Mouse (Mus musculus) liver, embryonic 14.5 days (tissue): ENCODE data around the gene Olfr550. TPM values are rescaled to one million over a fixed set of nuclear protein-coding genes. Genes with fewer than 3 reads are reported as not detected.
"Not testable (repeated sequence)": the region's sequence is repeated elsewhere in the genome, so short reads cannot be mapped to it uniquely, and the experiment has no call there.

Experiments used
- ATAC-seq: fragments of 200-750 bp; cut with Nextera tagmentation; 2 replicates; pipeline ENCODE4 v1.8.0; 2017; ENCODE audit warnings: moderate number of reproducible peaks, mild to moderate bottlenecking, moderate library complexity; ENCODE audit not compliant: insufficient read depth
- DNase-seq, 3 experiments: peaks; one replicate each; pipeline ENCODE4 v3.0.0-alpha.2; 2012 to 2013; ENCODE audit warnings: low read depth in 3 of 3, low spot score in 3 of 3
- H3K27ac ChIP-seq: fragments of 300-500 bp; sonication (generic); 2 replicates; pipeline ENCODE4 v1.5.1; 2014; ENCODE audit warnings: moderate library complexity, mild to moderate bottlenecking, control low read depth, inconsistent platforms
- H3K27me3 ChIP-seq: fragments of 300-500 bp; sonication (generic); 2 replicates; pipeline ENCODE4 v1.6.1; 2014; ENCODE audit warnings: mild to moderate bottlenecking, low read length, moderate library complexity; ENCODE audit not compliant: control insufficient read depth, insufficient read depth
- H3K36me3 ChIP-seq: fragments of 300-500 bp; sonication (generic); replicated peaks from 2 replicates; pipeline ENCODE4 v1.6.1; 2014; ENCODE audit warnings: low read depth; ENCODE audit not compliant: control insufficient read depth, insufficient read depth
- H3K4me1 ChIP-seq, 2 experiments: fragments of 200-500 bp in 1 of 2; fragments of 300-500 bp in 1 of 2; sonication (generic) in 1 of 2; replicated peaks; 2 replicates each; pipeline ENCODE4 v1.6.1; 2012 to 2014; ENCODE audit warnings: antibody characterized with exemption in 1 of 2, inconsistent platforms in 1 of 2, low read length in 1 of 2; ENCODE audit not compliant: control insufficient read depth in 2 of 2, insufficient read depth in 2 of 2
- H3K4me2 ChIP-seq: fragments of 300-500 bp; sonication (generic); 2 replicates; pipeline ENCODE4 v1.6.1; 2014; ENCODE audit warnings: low read depth, mild to moderate bottlenecking, control low read depth, moderate library complexity
- H3K4me3 ChIP-seq, 2 experiments: fragments of 200-500 bp in 1 of 2; fragments of 300-500 bp in 1 of 2; sonication (generic) in 1 of 2; 2 replicates each; pipeline ENCODE4 v1.5.1; 2012 to 2014; ENCODE audit warnings: low read depth in 2 of 2, low read length in 2 of 2, mild to moderate bottlenecking in 2 of 2, control low read depth in 1 of 2, inconsistent platforms in 1 of 2, moderate library complexity in 1 of 2; ENCODE audit not compliant: insufficient read depth in 1 of 2
- H3K9ac ChIP-seq: fragments of 300-500 bp; sonication (generic); replicated peaks from 2 replicates; pipeline ENCODE4 v1.6.1; 2014; ENCODE audit warnings: mild to moderate bottlenecking, control low read depth, moderate library complexity
- H3K9me3 ChIP-seq: fragments of 300-500 bp; sonication (generic); 2 replicates; pipeline ENCODE4 v1.6.1; 2016; ENCODE audit warnings: low read length, mixed read lengths; ENCODE audit not compliant: control insufficient read depth
- CTCF ChIP-seq: IDR thresholded peaks from 2 replicates; pipeline ENCODE4 v1.5.1; 2016; ENCODE audit warnings: antibody characterized with exemption, low read depth, control low read depth
- EP300 ChIP-seq: IDR thresholded peaks from 2 replicates; pipeline ENCODE4 v1.6.1; 2016; ENCODE audit warnings: antibody characterized with exemption, low read depth
- WGBS: fragments of 180-500 bp; shearing (Covaris S2); extraction: QIAGEN DNeasy Blood & Tissue Kit; methylation state at CpG from one replicate; pipeline ENCODE4 v1.1.7; 2014; ENCODE audit not compliant: insufficient replicate concordance; 5-methylcytosine and 5-hydroxymethylcytosine counted together
- polyA plus RNA-seq, 2 experiments: library from polyadenylated mRNA; depleted of rRNA in 1 of 2; stranded (reverse) in 1 of 2; unstranded in 1 of 2; fragments of >200 nt; fragmentation: Nextera tagmentation in 1 of 2; extraction: Ambion mirVana in 1 of 2; gene quantifications; 2 replicates each; pipeline versions ENCODE4 v1.2.1 to v1.2.3; 2012 to 2014

Gene Olfr550
- polyA plus RNA-seq, 2 experiments, result not detected

- 9% methylated on average over 6 of the region's 6 CpGs for WGBS
- H3K9ac ChIP-seq, result no peak overlapping the region
Measured at GRCm38 (mm10) chr7:102575998-102576397, 4.8 kb downstream of the Olfr550 start.

GRCm38 (mm10) chr7:102591786-102592185 lies 20.5 kb downstream of the Olfr550 start, which contains the start of gene Olfr551:
Gene Olfr551, minus strand, starts transcription at chr7:102591886.
- Histone ChIP-seq H3K4me3 (no peak within 1 kb of the TSS), H3K4me1 (no peaks in the 10 kb centered on the region), H3K27ac (no peak within 1 kb of the TSS), H3K27me3 (no peaks in the 10 kb centered on the region), H3K9me3 (no peaks in the 10 kb centered on the region), H3K36me3 (no peaks in the 10 kb centered on the region), H3K4me2 (no peak within 1 kb of the TSS), H3K9ac (no peak within 1 kb of the TSS)
- ATAC-seq, result no peak
- TF ChIP-seq CTCF, result no peak
- TF ChIP-seq EP300, result no peak
- DNase-seq, result no peak
- 73% methylated on average over 3 of the region's 3 CpGs for WGBS

More at GRCm38 (mm10) chr7:102575998-102576397, 4.8 kb downstream of the Olfr550 start:
- ATAC-seq (no peak), DNase-seq (no peak)
- Histone ChIP-seq H3K9me3 (no peaks in the 10 kb centered on the region), H3K4me3 (no peak overlapping the region), H3K27me3 (no peaks in the 10 kb centered on the region), H3K36me3 (no peaks in the 10 kb centered on the region), H3K4me2 (no peak overlapping the region), H3K27ac (no peak overlapping the region), H3K4me1 (no peaks in the 10 kb centered on the region)
- TF ChIP-seq EP300, result no peak
- TF ChIP-seq CTCF, result no peak

GRCm38 (mm10) chr7:102597378-102598031 lies 26.3 kb downstream of the Olfr550 start, which contains the start of gene Olfr552:
Gene Olfr552, plus strand, starts transcription at chr7:102597770.
- H3K9me3 ChIP-seq, result no peaks in the 10 kb centered on the region
- WGBS, result 18% methylated on average over 1 of the region's 1 CpGs

GRCm38 (mm10) chr7:102618118-102618517 lies 46.9 kb downstream of the Olfr550 start, which contains the start of gene Olfr553:
Gene Olfr553, minus strand, starts transcription at chr7:102618218.
- Histone ChIP-seq H3K9me3 (no peaks in the 10 kb centered on the region), H3K27me3 (no peaks in the 10 kb centered on the region), H3K4me1 (no peaks in the 10 kb centered on the region), H3K4me2 (no peak within 1 kb of the TSS), H3K27ac (no peak within 1 kb of the TSS), H3K36me3 (no peaks in the 10 kb centered on the region), H3K9ac (no peak within 1 kb of the TSS), H3K4me3 (no peak within 1 kb of the TSS)
- TF ChIP-seq CTCF, result no peak
- TF ChIP-seq EP300, result no peak
- no peak for DNase-seq
- no peak for ATAC-seq

More at GRCm38 (mm10) chr7:102597378-102598031, 26.3 kb downstream of the Olfr550 start, which contains the start of gene Olfr552:
- DNase-seq (no peak), ATAC-seq (no peak)
- Histone ChIP-seq H3K36me3 (no peaks in the 10 kb centered on the region), H3K4me2 (no peak within 1 kb of the TSS), H3K27me3 (no peaks in the 10 kb centered on the region), H3K9ac (no peak within 1 kb of the TSS), H3K4me3 (no peak within 1 kb of the TSS), H3K4me1 (no peaks in the 10 kb centered on the region), H3K27ac (no peak within 1 kb of the TSS)
- no peak for TF ChIP-seq EP300
- no peak for TF ChIP-seq CTCF

GRCm38 (mm10) chr7:102619608-102620007 lies 48.4 kb downstream of the Olfr550 start:
- TF ChIP-seq EP300 (no peak), CTCF (no peak)
- ATAC-seq (no peak), DNase-seq (no peak)
- Histone ChIP-seq H3K27me3 (no peaks in the 10 kb centered on the region), H3K4me2 (no peak overlapping the region), H3K9ac (no peak overlapping the region), H3K36me3 (no peaks in the 10 kb centered on the region), H3K4me1 (no peaks in the 10 kb centered on the region), H3K27ac (no peak overlapping the region), H3K4me3 (no peak overlapping the region), H3K9me3 (no peaks in the 10 kb centered on the region)
- WGBS, result 51% methylated on average over 5 of the region's 5 CpGs

GRCm38 (mm10) chr7:102620368-102620767 lies 49.1 kb downstream of the Olfr550 start:
- H3K36me3 ChIP-seq, H3K27ac ChIP-seq, H3K27me3 ChIP-seq, H3K4me1 ChIP-seq, H3K4me3 ChIP-seq, DNase-seq, ATAC-seq, H3K4me2 ChIP-seq, H3K9me3 ChIP-seq, H3K9ac ChIP-seq: not testable (repeated sequence)
- WGBS, result 68% methylated on average over 12 of the region's 19 CpGs
